Mouse (Mus musculus) embryonic fibroblast, embryonic 13.5 days (primary cell): Measurements from ENCODE around the gene Atrnl1.

Experiments
- CTCF ChIP-seq: IDR thresholded peaks from 2 replicates; pipeline ENCODE4 v1.5.1; 2011; ENCODE audit warnings: mild to moderate bottlenecking, control low read depth, low read length, moderate library complexity, borderline replicate concordance; ENCODE audit not compliant: insufficient read depth
- POLR2A ChIP-seq: IDR thresholded peaks from 2 replicates; pipeline ENCODE4 v1.6.1; 2011; ENCODE audit warnings: low read depth, mild to moderate bottlenecking, control low read depth, low read length, moderate library complexity

DNA sequence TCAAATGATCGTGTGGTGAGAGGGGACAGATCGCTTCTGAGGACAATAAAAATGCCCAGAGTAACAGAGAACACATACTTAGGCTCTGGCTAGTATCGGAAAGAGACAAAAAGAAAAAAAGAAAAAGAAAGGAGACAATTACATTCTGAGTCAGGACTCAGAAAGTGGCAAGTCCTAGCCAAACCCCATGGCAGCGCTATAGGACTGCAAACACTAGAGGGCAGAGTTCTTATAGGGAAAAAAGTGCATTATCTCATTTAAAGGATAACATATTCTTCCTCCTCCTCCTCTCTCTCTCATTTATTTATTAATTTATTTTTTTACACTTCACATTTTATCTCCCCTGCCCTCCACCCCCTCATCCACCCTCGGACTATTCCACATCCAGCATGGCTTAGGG, 461.6 kb downstream of the Atrnl1 start:
- no peak for TF ChIP-seq CTCF
- no peak for TF ChIP-seq POLR2A
